Mouse (Mus musculus) Patski (cell line): Measurements from ENCODE around the gene Pnpla5. TPM values are rescaled to one million over a fixed set of nuclear protein-coding genes. Genes with fewer than 3 reads are reported as not detected.
"Not testable (repeated sequence)": the region's sequence is repeated elsewhere in the genome, so short reads cannot be mapped to it uniquely, and the experiment has no call there.

Experiments used
- ATAC-seq: fragments of 100-300 bp; one replicate; pipeline ENCODE4 v1.8.0; 2021
- CTCF ChIA-PET: fragments of 350-600 bp; sonication (Branson Sonifier 250); formaldehyde crosslinking; loops from one replicate; lab custom pipeline; 2022; ENCODE audit warnings: inconsistent platforms; lab: Charles Lee
- POLR2A ChIA-PET: fragments of 350-600 bp; sonication (Branson Sonifier 250); formaldehyde crosslinking; loops from one replicate; lab custom pipeline; 2022; ENCODE audit warnings: antibody characterized with exemption, inconsistent platforms; lab: Charles Lee
- DNase-seq: peaks from one replicate; pipeline ENCODE4 v3.0.0-alpha.2; 2011; ENCODE audit warnings: low read depth, low spot score
- H3K27me3 ChIP-seq: fragments of 371-371 bp; one replicate; pipeline ENCODE4 v1.5.1; 2021
- CTCF ChIP-seq: fragments of 100-300 bp; IDR thresholded peaks from one replicate; pipeline ENCODE4 v1.5.1; 2021
- in situ Hi-C: fragments of 300-500 bp; cut with MboI; formaldehyde crosslinking; loops from 3 replicates; pipeline ENCODE4 v1.11.1; 2018; ENCODE audit warnings: low pct_unique_long_range_greater_than_20kb, mixed read lengths
- polyA plus RNA-seq: library from polyadenylated mRNA; unstranded; gene quantifications from one replicate; pipeline ENCODE4 v1.2.3, GENCODE M21; 2021

Pnpla5 gene
- polyA plus RNA-seq, 1 experiment from 2014 or later, result not detected

DNA sequence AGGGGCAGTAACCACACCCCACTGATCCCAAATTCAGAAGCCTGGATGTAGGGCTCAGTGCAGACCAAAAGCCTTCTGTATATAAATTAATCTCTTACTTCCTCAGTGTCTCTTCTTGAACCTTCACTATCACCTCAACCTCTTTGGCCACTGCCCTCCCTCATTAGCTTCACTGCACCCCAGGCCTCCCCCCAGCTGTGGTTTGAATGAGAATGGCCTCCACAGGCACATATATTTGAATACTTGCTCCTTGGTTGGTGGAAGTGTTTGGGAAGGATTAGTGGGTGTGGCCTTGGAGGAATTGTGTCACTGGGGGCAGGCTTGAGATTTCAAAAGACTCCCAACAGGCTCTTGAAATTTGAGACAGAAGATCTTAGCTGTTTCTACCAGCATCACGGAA, 6.5 kb downstream of the Pnpla5 start:
- no peak for DNase-seq

DNA sequence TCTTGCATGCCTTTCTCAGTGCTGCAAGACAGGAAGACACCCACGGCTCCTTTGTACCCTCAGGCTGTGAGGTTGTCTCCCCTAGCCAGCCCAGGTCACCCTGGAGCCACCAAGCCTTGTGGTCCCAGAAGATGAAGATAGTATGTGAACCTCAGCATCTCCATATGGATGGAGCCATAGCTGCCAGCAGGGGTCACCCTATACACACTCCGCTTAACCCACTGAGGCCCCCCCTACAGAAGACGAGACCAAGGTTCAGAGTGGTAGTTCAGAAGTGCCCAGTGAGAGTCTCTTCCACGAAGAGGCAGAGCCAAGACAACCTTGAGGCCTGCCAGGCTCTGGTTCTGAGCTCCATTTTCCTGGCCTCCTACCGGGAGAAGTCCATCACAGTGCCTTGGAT, 7.2 kb downstream of the Pnpla5 start:
- ATAC-seq (no peak), DNase-seq (no peak)
- peaks cover 7% of the 10 kb centered on the region for H3K27me3 ChIP-seq
- TF ChIP-seq CTCF, result no peak
- CTCF ChIA-PET, result no interaction called here
- in situ Hi-C loops, result no loop called here
- POLR2A ChIA-PET, result no interaction called here

More for the DNA sequence above, 6.5 kb downstream of the Pnpla5 start:
- ChIA-PET CTCF (no interaction called here), POLR2A (no interaction called here)
- H3K27me3 ChIP-seq, result peaks cover 12% of the 10 kb centered on the region
- TF ChIP-seq CTCF, result no peak
- in situ Hi-C loops, result no loop called here
- ATAC-seq, result no peak

GRCm38 (mm10) chr15:84113873-84114272, 9.1 kb downstream of the Pnpla5 start:
- H3K27me3 ChIP-seq, result peaks cover 7% of the 10 kb centered on the region
- no peak for TF ChIP-seq CTCF
- POLR2A ChIA-PET, result no interaction called here
- CTCF ChIA-PET, result no interaction called here
- DNase-seq (no peak), ATAC-seq (no peak)
- in situ Hi-C loops, result no loop called here

DNA sequence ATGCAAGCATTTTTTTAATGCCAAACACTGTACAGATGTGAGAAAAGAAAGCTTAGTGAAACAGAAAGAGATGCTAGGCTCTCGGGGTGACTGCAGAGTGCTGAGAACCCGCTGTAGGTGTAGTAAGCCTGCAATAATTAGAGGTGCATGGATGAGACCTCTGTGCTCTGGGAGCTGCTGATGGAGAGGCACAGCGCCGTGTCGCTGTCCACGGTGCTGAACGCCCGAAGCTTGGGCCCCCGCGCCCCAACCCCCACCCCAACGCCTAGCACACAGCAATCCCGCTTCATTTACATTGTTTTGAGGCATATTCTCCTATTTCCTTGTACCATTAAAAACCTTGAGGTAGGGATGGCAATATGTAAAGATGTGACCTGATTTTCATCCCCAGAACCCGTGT, 14.1 kb downstream of the Pnpla5 start:
- POLR2A ChIA-PET, result interaction anchor here (0.6 to 0.7 kb wide), 2 partner anchors 11 to 18 kb away, joined by 3 to 5 read pairs; no protein-coding TSS in a partner anchor
- CTCF ChIA-PET, result no interaction called here
- no peak for TF ChIP-seq CTCF
- ATAC-seq (no peak), DNase-seq (no peak)
- in situ Hi-C loops, result no loop called here
- H3K27me3 ChIP-seq, result peaks cover 20% of the 10 kb centered on the region

- H3K27me3 ChIP-seq, result peaks cover 18% of the 10 kb centered on the region
- no peak for DNase-seq
- in situ Hi-C loops, result no loop called here
- POLR2A ChIA-PET, result interaction anchor here (0.6 kb wide), 1 partner anchor 1061 kb away, joined by 6 read pairs; no protein-coding TSS in a partner anchor
- no peak for TF ChIP-seq CTCF
- CTCF ChIA-PET, result no interaction called here
- ATAC-seq, result no peak
These were observed 17.0 kb downstream of the Pnpla5 start for GRCm38 (mm10) chr15:84105924-84106500.

GRCm38 (mm10) chr15:84105105-84105923, 17.7 kb downstream of the Pnpla5 start, which contains the start of gene Sult4a1:
Gene Sult4a1, minus strand, starts transcription at chr15:84105754.
- ATAC-seq (no peak), DNase-seq (no peak)
- CTCF ChIA-PET, result no interaction called here
- TF ChIP-seq CTCF, result no peak
- POLR2A ChIA-PET, result interaction anchor here (1.1 kb wide), 1 partner anchor 11 kb away, joined by 3 read pairs; no protein-coding TSS in a partner anchor
- peaks cover 18% of the 10 kb centered on the region for H3K27me3 ChIP-seq
- in situ Hi-C loops, result no loop called here

DNA sequence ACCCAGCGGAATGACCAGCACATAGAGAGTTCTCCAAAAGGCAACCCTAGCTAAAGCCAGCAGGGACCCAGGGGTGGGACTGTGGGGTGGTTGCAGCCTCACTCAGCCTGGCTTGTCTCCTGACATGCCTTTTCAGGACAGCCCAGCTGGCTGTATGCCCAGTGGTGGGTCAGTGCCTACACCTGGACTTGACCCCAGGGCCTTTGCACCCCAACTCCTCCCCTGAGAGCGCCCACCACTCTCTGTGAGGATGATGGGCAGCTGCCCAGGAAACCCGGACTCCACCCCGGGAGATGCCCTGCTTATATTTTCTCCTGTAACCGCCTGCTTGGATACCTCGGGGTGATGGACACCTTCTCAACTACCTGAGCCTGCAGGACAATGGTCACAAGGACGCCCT, 18.3 kb downstream of the Pnpla5 start:
- H3K27me3 ChIP-seq, result peaks cover 18% of the 10 kb centered on the region
- ATAC-seq, result no peak
- in situ Hi-C loops, result no loop called here

GRCm38 (mm10) chr15:84097536-84097935, 25.4 kb downstream of the Pnpla5 start:
- CTCF ChIA-PET, in situ Hi-C loops, ATAC-seq, H3K27me3 ChIP-seq, POLR2A ChIA-PET, DNase-seq: not testable (repeated sequence)

More for the DNA sequence above, 18.3 kb downstream of the Pnpla5 start:
- no peak for DNase-seq
- ChIA-PET POLR2A (interaction anchor here (1.1 kb wide), 1 partner anchor 11 kb away, joined by 3 read pairs; no protein-coding TSS in a partner anchor), CTCF (no interaction called here)
- no peak for TF ChIP-seq CTCF

DNA sequence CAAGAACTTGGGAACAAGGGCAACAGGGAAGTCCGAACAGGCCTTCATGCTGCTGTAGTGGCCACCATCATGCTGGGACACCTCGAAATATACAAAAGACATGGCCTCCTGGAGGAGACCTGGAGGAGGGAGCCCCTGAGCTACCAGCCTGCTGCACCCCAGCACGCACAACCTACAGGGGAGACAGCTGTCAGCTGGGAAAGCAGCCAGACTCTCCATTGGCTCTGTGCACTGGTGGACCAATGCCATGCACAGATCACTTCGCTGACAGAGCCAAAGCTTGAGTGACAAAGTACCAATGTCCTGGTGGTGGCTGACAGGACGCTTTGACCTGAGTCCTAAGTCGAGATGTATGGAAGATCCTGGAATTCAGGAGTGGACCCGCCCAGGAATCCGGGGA, 26.9 kb downstream of the Pnpla5 start:
- H3K27me3 ChIP-seq, result peaks cover 4% of the 10 kb centered on the region
- in situ Hi-C loops, result no loop called here
- no peak for ATAC-seq
- ChIA-PET CTCF (no interaction called here), POLR2A (interaction anchor here (0.6 kb wide), 1 partner anchor 29 kb away, joined by 3 read pairs; no protein-coding TSS in a partner anchor)
- no peak for DNase-seq
- TF ChIP-seq CTCF, result no peak

DNA sequence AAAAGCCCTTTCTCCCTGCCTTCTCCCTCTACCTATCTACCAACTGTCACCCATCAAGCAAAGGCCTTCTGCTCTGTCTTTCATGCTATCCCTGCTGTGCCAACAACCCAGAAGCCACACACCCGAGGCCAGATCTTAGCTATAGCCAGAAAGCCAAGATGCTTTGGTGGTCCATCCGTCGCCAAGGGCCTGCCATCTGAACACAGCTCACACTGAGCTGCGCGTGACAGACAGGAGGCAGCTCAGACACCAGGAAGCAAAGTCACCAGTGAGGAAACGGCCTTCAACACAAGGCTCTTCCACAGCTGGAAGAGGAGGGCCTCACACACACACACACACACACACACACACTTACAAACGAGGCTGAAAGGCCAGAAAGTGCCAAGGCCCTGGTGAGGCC, 28.1 kb downstream of the Pnpla5 start:
- TF ChIP-seq CTCF, result no peak
- peaks cover 4% of the 10 kb centered on the region for H3K27me3 ChIP-seq
- ATAC-seq, result no peak
- POLR2A ChIA-PET, result no interaction called here
- CTCF ChIA-PET, result interaction anchor here (0.9 to 1.2 kb wide), 2 partner anchors 8 to 21 kb away, joined by 3 to 5 read pairs; no protein-coding TSS in a partner anchor
- no peak for DNase-seq
- in situ Hi-C loops, result no loop called here

DNA sequence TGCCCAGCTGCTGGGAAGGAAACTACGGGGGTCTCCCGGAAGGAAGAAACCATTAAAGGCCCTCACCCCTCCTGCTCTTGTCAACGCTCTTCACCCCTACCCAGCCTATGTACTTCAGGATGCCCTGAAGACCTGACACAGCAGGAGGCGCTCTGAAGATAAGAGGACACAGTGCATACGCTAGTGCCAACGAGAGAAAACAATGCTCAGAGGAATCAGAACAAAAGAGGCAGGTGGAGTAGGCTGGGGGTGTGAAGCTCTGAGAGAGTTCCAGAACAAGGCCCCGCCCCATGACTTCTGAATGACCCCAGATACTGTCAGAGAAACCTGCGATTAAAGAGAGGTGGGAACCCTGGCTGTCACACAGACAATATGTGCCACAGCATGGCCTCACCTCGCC, 36.2 kb downstream of the Pnpla5 start:
- H3K27me3 ChIP-seq, result no peaks in the 10 kb centered on the region
- TF ChIP-seq CTCF, result no peak
- ChIA-PET POLR2A (interaction anchor here (0.6 kb wide), 1 partner anchor 9 kb away, joined by 3 read pairs; no protein-coding TSS in a partner anchor), CTCF (interaction anchor here (1.5 kb wide), 1 partner anchor 8 kb away, joined by 3 read pairs; no protein-coding TSS in a partner anchor)
- no peak for ATAC-seq
- DNase-seq, result no peak
- in situ Hi-C loops, result no loop called here
